Mouse (Mus musculus) spleen, postnatal 0 days (tissue): ENCODE measurements around the gene Serpina10. TPM values are rescaled to one million over a fixed set of nuclear protein-coding genes. Genes with fewer than 3 reads are reported as not detected.

ENCODE experiments used
- polyA plus RNA-seq: library from polyadenylated mRNA; unstranded; fragments of >200 nt; fragmentation: Nextera tagmentation; extraction: Ambion mirVana; gene quantifications from 2 replicates; pipeline ENCODE4 v1.2.1, GENCODE M21; 2015

Gene Serpina10
- polyA plus RNA-seq: not detected in 2 replicates

DNA sequence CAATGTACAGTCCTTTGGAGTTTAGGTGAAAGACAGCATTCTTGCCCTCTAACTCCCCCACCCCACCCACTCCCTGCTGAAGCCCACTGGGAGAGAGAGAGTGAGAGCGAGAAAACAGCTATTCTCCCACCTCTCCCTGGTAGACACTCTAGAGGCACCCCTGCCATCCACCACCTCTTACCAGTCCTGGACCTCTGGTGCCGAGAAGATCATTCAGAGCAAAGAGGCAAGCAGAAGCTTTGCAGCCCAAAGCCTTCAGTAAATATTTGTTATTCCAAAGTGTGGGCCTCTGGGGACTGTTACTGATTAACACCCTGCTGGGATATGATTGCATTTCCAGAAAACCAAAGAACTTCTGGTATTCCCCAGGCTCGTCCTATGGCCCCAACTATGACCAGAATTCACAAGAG lies at the start of gene Serpina10:
Gene Serpina10, minus strand, starts transcription at position 242 of the 410 bp plus-strand sequence.

GRCm38 (mm10) chr12:103676039-103676438 lies 44.8 kb upstream of the Serpina10 start, which contains the start of gene Serpina16:
TSS of gene Serpina16 (minus strand) at chr12:103676139.

DNA sequence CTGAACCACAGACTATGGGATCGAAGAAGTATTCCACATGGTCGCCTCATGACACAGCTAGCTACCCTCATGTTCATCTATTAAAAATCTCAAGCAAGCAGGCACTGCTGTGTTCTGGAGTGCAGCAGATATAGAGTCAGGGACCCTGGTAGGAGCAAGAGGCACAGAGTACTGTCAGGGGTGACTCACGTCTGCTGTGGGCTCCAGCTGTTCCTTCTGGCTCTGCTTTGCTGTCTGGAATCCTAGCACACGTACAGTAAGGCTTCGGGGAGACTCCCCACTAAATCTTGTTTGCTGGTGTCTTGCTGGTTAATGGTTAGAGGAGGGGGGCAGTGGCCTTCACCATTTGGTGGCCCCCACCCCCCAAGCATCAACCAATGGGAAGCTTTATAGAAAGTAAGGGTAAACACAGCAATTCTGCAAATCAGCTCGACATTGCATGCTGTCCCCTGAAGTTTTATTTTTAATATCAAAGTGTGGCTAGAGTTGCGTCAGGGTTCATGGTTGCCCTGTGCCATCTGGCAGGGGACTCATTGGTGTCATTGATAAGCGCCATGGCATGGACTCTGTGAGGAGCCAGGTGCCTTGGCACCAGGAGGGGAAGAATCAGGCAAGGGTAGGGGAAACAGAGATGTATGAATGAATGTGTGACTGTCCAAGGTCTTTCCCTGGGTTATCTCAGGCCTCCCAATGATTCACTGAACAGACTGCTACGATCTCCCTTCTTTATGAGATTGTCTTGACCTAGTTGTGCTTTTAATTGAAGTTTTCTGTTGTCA lies 25.8 kb upstream of the Serpina10 start, which contains the start of gene Serpina6:
Gene Serpina6, minus strand, starts transcription at position 365 of the 779 bp plus-strand sequence.

Other genes with a start within 250 kb of the Serpina10 start
- 16.8 and 18.1 TPM in 2 replicates for gene Otub2, start 242.8 kb downstream of the Serpina10 start, polyA plus RNA-seq
- gene 9330161L09Rik, start 223.6 kb downstream of the Serpina10 start, polyA plus RNA-seq: 0.28 and 0.52 TPM in 2 replicates
- 96.9 and 105 TPM in 2 replicates for gene Ddx24, start 205.6 kb downstream of the Serpina10 start, polyA plus RNA-seq
- gene Ifi27, start 197.2 kb downstream of the Serpina10 start, polyA plus RNA-seq: 85.4 and 87.8 TPM in 2 replicates
- gene Ifi27l2a, start 187.8 kb downstream of the Serpina10 start, polyA plus RNA-seq: 147 and 188 TPM in 2 replicates
- not detected in 2 replicates for gene Ifi27l2b, start 174.2 kb downstream of the Serpina10 start, polyA plus RNA-seq
- gene Ppp4r4, start 99.2 kb downstream of the Serpina10 start, polyA plus RNA-seq: 0.11 and 0.42 TPM in 2 replicates
- gene Serpina6, start 25.8 kb upstream of the Serpina10 start, polyA plus RNA-seq: not detected in 2 replicates
- not detected in 2 replicates for gene Serpina16, start 44.7 kb upstream of the Serpina10 start, polyA plus RNA-seq
- gene Serpina1f, start 64.1 kb upstream of the Serpina10 start, polyA plus RNA-seq: not detected in 2 replicates
- gene Serpina1d, start 142.1 kb upstream of the Serpina10 start, polyA plus RNA-seq: 0.55 and 1.5 TPM in 2 replicates
- gene Serpina1b, start 198.9 kb upstream of the Serpina10 start, polyA plus RNA-seq: 0.57 and 1.8 TPM in 2 replicates
- 0.47 and 0.59 TPM in 2 replicates for gene Serpina1a, start 232.1 kb upstream of the Serpina10 start, polyA plus RNA-seq